Mouse (Mus musculus) frontal cortex, postnatal 14 days (tissue): ENCODE results near the gene Ubtf.

Experiments
- DNase-seq, 2 experiments: peaks; one replicate each; pipeline ENCODE4 v3.0.0; 2022; ENCODE audit warnings: low spot score in 2 of 2

Ubtf gene

DNA sequence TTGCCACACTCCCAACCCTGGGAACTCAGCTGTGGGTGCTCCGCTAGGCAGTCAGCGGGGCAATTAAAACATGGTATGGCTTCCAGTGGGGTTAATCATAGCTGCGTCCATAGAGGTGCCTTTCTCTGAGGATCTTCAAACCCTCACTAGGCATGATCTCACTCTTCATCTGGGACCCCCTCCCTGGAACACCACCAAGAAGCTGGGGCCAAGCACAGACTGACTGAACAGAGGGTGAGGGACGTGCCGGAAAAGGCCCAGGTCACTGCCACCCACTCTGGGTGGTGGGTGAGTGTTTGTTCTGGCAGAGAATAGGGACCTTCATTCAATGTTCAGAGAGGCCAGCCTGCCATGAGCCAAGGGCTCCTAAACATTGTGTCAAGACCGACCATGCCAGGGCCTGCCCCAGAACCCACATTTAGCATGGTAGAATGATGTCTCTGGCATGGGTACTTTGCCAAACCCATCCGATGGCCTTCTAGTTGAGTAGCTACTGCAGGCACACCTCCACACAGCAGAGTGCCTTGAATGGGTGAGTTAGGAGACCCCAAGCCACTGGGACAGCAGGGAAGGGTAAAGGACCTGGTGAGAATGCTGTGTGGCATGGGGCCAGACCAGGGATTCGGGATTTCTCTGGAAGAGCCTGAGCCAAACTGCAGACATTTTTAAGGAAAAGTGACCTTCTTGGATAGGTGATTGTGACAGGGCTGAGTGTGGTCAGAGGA, 52.7 kb downstream of the Ubtf start:
- no peak for DNase-seq

DNA sequence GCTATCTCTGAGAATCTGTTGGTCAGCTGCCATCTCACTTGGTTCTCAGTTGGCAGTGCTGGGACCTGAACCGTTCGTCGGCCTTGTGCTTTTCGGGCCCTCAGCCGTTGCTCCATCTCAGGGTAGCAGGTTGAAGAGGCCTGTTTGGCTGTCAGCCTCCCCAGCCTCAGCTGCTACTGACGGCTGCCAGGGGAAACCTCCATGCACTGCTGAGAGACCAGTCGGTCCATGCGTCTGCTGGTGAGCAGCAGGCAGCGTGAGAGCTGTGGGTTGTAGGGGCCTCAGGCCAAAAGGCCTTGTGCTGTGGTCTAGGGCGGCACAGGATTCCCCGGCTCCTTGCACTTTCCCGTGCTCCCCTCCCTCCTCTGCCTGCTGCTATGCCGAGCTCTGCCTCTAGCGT, 53.7 kb downstream of the Ubtf start:
- DNase-seq, result no peak

GRCm38 (mm10) chr11:102263211-102263610, 56.3 kb downstream of the Ubtf start:
- no peak for DNase-seq

GRCm38 (mm10) chr11:102258521-102258920, 61.0 kb downstream of the Ubtf start:
- DNase-seq, result no peak

DNA sequence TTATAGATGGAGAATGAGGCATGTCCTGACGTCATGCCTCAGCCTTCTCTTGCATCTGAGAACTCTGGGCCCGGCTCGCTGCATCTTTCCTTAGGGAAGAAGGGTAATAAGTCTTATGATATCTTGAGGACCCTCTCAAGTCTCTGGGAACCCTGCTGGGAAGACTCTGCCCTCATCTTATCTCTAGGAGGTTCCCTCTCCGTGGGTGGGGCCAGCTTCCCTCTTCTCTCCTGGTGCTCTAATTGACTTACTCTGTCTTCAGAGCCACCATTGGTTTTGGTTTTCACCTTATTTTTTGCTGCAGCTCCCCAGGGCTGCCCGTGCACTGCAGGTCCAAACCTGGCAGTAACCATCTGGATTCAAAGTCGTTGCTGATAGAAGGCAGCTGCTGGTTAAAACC, 61.4 kb downstream of the Ubtf start:
- DNase-seq, result no peak

- no peak for DNase-seq
These were observed 62.0 kb downstream of the Ubtf start for GRCm38 (mm10) chr11:102257514-102257913.
